Mouse (Mus musculus) lung, postnatal 10 days (tissue): ENCODE results near the gene Prdm15.

ENCODE experiments used
- DNase-seq: peaks from one replicate; pipeline ENCODE4 v3.0.0; 2021

Prdm15 gene

GRCm38 (mm10) chr16:97851741-97852319 is at the start of gene Prdm15:
Prdm15 (minus strand) TSS chr16:97851850.
- DNase-seq = peak; percentile 92

- DNase-seq = peak; percentile 83
These were observed 45.8 kb upstream of the Prdm15 start for GRCm38 (mm10) chr16:97897346-97898024.

DNA sequence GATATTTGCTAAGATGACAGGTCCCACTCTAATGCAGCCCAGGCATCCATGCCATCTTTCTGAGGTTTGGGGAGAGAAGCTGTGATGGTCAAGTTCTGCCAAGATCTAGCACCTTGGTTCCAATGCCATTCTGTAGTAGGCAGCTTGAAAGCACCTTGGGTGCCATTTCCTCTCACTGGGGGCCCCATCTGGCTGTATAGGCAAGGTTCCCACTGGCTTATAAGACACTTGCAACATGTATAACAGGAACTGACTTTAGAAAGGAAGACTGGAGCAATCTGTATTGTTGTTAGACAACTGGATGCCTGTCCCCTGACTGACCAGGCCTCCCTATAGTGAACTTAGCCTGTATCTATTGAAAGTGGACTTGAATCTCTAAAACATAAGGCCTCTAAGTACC is 36.1 kb upstream of the Prdm15 start:
- no peak for DNase-seq

DNA sequence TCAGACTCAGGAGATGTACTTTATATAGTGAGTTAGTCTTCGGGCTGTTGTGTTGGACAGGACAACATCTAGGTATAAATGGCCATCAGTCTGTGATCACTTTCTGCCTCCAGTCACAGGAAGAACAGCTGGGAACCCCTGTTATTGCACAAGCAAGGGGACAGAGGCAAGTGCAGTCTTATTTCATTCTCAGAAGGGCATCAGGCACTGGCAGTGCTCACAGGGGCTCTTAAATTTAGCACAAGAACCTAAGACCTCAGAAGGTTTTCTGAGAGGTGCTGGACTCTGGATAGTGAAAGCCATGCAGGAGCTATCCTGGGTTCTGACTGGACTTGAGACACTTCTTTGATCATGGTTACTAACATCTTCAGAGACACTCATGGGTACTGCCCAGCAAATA is 32.0 kb upstream of the Prdm15 start:
- no peak for DNase-seq

DNA sequence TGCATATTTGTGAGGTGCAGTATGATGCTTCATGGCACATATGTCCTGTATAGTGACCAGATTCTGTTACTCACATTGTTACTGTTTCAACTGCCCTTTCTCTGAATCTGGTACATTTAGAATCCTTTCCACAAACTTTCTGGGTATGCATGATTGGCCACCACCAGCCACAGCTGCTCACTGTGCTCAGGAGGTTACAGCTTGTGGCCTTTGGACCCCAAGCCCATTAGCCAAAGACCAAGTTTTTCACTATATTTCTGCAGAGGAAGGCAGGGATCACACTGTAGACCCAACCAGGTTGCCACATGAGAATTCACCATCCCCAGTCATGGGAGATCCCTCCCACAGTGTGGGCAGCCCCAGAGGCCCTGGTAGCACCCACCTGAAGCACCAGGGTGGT is 31.2 kb upstream of the Prdm15 start:
- no peak for DNase-seq

- peak; percentile 65 for DNase-seq
These were observed 27.5 kb upstream of the Prdm15 start for GRCm38 (mm10) chr16:97879134-97879533.

DNA sequence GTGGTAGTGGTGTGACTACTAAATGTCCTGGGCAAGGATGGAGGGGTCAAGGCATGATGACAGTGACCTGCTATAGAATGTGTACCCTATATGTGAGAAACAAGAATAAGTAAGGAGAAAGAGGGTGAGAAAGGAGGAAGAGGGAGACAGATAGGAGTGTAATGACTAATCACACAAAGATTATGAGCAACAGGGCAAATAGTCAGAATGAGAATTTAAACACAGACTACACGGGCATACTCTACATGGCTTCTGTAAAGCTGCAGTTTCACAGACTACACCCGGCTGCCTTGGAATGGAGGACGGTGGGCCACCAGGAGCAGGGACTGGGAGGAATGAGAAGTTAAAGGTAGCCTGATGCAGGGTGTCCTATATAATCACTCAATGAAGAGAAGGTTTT is 25.9 kb upstream of the Prdm15 start:
- no peak for DNase-seq

GRCm38 (mm10) chr16:97875101-97875500 is 23.5 kb upstream of the Prdm15 start:
- no peak for DNase-seq

DNA sequence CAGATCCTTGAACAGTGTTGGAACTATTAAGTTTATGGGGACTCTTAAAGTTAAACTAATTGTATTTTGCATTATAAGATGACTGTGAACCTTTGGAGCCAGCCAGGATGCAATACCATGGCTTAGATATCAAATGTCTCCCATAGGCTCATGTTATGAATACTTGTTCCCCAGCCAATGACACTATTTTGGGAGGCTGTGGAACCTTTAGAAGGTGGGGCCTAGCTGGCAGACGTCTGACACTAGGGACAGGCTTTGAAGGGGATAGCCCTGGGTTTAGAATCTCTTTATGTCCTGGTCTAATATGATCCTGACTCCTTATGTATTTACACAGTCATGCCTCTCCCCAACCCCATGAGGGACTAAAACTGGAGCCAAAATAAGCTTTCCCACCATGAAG is 22.7 kb upstream of the Prdm15 start:
- DNase-seq = no peak

GRCm38 (mm10) chr16:97872657-97873056 is 21.0 kb upstream of the Prdm15 start:
- DNase-seq = no peak

DNA sequence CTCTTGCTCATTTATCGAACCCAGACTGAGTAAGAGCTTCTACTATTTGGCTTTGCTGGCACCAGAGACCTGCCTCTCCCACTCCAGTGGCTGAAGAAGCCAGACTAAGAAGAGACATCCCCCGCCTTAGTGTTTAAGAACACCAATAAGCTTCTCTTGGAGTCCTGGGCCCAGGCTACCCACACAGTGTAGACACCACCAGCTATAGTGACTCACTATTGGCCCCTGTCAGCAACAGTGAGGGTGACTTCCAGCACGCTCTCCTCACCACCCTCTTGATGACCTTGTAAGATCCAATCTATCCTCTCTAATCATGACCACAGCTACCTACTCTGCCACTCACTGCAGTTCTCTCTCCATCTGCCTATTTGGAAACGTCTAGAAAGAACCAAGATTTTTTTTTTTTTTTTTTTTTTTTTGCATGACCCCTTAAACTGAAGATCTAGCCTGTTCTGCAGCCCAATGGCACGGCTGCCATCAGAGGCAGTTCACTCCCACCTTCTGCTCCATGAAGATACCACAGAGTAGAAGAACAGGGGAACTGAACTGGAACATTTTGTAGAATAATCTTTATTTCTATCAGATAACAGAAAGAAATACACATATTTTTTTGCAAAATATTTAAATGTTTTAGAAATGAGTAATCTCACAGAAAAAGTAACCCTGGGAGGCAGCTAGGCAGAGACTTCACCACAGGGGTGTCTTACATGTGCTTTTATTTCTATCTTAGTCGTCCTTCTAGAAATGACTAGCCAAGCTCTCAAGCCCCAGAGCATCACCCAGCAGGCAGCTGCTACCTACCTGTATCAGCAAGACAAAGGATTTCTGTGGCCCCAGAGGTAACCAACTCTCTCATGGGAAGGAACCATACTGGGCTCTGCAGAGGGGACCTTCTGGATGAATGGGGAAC is 17.8 kb upstream of the Prdm15 start:
- DNase-seq = no peak

DNA sequence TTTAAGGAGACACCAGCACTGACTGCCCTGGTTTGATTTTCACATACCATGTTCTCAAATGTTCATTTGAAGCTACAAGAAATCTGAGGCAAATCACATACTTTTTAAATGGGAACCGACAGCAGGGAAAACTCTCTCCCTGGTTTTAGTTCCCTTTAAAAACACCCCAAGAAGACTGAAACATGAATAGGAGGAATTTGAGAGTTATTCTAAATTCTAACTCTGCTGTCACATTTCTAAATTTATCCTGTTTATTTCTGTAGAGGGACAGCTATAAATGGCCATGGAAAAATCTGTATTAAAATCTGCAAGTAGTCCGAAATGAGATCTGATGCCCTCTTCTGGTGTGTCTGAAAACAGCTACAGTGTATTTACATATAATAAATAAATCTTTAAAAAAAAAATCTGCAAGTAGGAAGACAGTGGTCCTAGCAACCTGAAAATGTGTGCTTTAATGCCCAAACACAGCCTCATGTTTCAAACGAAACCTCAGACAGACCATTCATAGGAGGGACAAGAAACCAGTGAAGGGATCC is 12.3 kb upstream of the Prdm15 start:
- no peak for DNase-seq

- DNase-seq = no peak
These were observed 4.4 kb upstream of the Prdm15 start for GRCm38 (mm10) chr16:97856050-97856449.

GRCm38 (mm10) chr16:97851061-97851740 is 449 bp downstream of the Prdm15 start:
- DNase-seq = peak; percentile 94

DNA sequence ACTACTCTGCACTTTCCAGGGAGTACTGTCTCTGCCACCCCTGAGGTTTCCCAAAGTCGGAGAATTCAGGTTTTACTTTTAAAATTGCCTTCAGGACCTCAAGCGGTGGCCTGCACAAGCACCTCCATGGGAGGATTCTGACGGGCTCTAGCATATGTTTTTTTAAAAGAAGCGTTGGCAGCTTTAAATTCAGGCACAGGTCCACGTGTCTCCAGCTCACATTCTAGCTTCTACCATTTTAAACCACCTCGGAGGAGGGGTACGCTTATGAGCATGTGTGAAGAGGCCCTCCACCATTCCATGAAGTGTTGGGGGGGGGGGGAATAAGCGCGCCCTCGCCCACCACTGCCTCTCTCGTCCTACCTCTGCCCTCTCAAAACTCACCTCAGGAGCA is 986 bp downstream of the Prdm15 start:
- no peak for DNase-seq

- no peak for DNase-seq
These were observed 2.8 kb downstream of the Prdm15 start for GRCm38 (mm10) chr16:97848832-97849231.

DNA sequence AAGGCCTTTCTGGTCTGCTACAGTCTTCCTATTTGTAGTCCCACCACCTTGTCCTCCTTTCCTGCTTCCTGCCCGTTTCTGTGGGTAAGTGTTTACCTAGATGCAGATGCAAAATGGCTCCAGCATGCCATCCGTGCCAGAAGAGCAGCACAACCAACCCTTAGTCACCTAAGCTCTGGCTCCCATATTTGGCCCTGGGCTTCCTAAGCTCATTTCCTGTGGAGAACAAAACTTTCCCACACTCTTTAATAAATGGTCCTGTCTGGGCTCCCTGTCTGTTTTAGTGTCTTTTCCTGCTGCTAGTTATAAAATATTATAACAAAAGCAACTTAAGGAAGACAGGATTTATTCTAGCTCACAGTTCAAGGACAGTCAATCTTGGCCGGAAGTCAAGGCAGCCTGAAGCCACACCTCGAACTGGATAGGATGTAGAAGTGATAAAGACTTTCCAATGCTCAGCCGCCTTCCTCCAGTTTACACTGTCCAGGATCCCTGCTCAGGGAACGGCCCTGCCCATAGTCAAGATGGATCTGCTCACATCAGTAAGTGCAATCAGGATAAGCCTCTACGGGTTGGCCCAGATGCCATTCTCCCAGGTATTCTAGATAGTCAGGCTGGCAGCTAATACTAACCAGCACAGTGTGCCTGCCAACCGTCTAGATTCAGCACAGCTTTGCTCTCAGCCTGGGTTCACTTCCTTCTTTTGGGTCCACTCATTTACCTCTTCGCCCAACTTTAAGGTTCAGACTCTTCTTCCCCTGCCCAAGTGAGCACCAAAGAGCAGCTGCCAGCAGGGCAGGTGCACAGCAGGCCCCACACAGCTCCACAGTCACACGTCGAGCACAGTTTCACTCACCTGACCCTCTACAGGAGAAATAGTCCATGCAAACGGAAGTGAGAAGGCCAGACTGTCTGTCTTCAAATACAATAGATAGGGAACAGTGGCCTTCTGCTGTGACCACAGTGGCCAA is 6.4 kb downstream of the Prdm15 start:
- peak; percentile 56 for DNase-seq

- no peak for DNase-seq
These were observed 19.5 kb downstream of the Prdm15 start for GRCm38 (mm10) chr16:97832154-97832553.

DNA sequence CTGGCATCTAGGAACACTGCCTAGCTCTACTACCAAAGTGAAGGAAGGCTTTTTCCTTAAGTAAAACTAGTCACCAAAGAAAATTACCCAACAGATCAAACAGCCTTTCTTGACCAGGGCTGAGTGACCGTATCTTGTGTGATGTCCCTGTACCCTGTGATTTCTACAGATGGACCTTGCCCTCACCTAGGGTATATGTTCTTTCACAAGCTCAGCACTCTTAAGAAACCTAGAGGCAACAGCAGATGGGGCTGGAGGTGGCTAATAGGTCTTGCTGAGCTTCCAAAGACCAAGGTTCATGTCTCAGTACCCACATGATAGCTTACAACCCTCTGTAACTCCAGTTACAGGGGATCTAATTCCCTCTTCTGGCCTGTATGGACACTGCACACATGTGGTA is 23.4 kb downstream of the Prdm15 start:
- no peak for DNase-seq

- DNase-seq = no peak
These were observed 28.2 kb downstream of the Prdm15 start for GRCm38 (mm10) chr16:97823311-97824007.

GRCm38 (mm10) chr16:97819532-97819931 is 32.1 kb downstream of the Prdm15 start:
- DNase-seq = no peak
